Mouse (Mus musculus) layer of hippocampus, postnatal 25 days (tissue): ENCODE data around the gene Usp48. TPM values are rescaled to one million over a fixed set of nuclear protein-coding genes. Genes with fewer than 3 reads are reported as not detected.

Experiments
- DNase-seq, 2 experiments: peaks; one replicate each; pipeline ENCODE4 v3.0.0; 2022; ENCODE audit warnings: mixed read lengths in 2 of 2, low spot score in 1 of 2; ENCODE audit errors: extremely low spot score in 1 of 2
- total RNA-seq, 2 experiments: library from RNA; stranded (reverse); gene quantifications; 2 replicates each; pipeline ENCODE4 v1.2.3; 2021

The Usp48 gene
- total RNA-seq, 2 experiments from 2014 or later, result 105 to 147 TPM

GRCm38 (mm10) chr4:137681408-137682104 is 88.0 kb downstream of the Usp48 start:
- peak; percentile 60 to 67 for DNase-seq

- DNase-seq, result no peak
Observed at GRCm38 (mm10) chr4:137682961-137683453, 89.5 kb downstream of the Usp48 start.

- DNase-seq, result no peak
Observed at GRCm38 (mm10) chr4:137684830-137685343, 91.3 kb downstream of the Usp48 start.

GRCm38 (mm10) chr4:137686303-137686702 is 92.7 kb downstream of the Usp48 start:
- DNase-seq, result no peak

DNA sequence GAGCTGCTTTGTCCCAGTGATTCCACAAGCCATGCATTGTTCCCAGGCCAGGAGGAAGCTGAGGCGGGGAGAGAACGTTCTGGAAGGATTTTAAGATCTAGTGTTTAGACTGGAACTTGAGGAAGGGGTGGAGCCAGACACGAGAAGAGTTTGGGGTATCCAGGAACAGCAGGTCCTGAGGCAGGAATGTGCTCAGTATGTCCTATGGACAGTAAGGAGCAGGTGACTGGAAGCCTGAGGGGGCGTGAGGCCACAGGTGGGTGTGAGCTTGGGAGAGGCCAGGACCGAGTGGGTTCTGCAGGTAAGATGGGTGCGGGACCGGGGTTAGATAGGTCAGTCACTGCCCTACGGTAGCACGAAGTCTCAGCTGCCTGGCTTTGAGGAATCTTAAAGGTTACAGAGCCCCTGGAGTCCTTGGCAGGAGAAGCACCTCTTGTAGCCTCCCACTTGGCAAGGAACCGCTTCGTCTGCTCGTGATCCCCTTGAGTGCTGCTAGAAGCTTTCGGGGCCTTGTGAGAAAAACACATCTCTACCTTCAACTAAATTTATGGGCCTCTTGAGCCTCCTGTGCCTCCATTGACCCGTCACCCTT is 93.8 kb downstream of the Usp48 start:
- no peak for DNase-seq

DNA sequence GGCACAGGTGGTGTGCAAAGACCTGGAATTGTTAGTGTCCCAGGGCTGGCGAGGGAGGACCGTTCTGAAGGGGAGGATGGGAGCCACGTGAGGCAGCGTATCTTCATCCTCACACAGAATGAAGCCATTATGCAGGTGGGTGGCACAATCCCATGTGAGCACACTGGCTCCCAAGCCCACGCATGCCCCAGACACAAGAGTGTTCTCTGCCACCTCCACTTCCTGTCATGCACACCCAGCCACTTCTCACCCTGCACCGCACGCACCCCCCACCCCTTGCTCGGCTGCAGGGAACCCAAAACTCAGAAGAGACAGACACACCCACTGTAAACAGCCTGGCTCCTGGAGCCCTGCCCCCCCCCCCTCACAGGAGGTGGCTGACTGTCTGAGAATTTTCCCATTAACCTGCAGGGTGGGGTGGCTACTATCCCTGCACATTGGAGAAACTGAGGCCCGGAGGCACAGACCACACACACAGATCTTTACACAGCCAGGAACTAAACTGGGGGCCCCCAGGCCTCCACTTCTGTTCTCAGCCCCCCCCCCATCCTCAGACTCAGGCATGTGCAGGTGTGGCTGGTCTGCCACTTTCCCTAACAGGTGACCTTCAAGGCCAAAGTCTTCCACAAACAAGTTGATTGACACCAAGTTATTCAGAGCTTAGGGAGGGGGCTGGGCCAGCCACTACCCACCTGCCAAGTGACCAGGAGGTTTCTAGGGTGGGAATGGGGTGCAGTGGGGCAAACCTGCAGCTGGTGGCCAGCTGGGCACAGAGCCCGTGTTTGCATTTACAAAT is 98.8 kb downstream of the Usp48 start:
- no peak for DNase-seq

DNA sequence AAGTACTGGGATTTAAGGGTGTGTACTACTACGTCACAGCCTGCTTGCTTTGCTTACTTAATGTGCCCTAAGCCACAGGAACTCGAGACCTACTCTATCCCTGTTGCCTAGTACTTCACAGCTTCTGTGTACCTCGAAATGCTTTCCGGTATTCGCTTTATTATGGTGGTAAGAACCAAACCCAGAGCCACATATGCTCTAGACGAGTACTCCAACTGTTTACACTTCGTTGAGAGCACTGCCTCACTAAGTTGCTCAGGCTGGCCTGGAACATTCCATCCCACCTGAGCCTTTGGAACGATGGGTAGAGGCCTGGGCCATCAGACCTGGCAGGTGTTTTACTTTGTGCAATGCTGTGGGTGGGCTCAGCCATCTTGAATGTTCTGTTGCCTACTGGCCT is 101.7 kb downstream of the Usp48 start:
- no peak for DNase-seq

DNA sequence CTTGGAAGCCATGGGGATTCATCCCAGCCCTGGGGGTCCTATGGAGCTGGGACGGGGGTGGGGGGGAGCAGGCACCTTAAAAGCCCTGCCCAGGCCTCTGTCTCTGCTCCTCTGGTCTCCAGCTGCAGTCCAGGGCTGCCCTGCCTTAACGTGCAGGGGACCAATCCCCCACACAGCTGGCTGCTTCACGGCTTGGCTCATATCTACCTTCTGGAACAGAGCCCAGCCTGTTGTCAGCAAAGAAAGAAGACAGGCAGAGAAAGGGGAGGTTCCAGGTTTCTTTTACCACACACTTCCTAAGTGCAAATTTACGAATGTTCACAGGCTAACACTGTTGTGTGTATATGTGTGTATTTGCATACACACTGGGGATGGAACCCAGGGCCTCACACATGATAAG is 102.3 kb downstream of the Usp48 start:
- no peak for DNase-seq

- no peak for DNase-seq
Observed at GRCm38 (mm10) chr4:137697156-137697885, 103.8 kb downstream of the Usp48 start.

- DNase-seq, result no peak
Observed at GRCm38 (mm10) chr4:137698076-137698985, 104.8 kb downstream of the Usp48 start.

GRCm38 (mm10) chr4:137699264-137700211 is 106.0 kb downstream of the Usp48 start:
- no peak for DNase-seq

- DNase-seq, result no peak
Observed at GRCm38 (mm10) chr4:137700960-137701359, 107.4 kb downstream of the Usp48 start.

GRCm38 (mm10) chr4:137703077-137703476 is 109.5 kb downstream of the Usp48 start:
- no peak for DNase-seq

DNA sequence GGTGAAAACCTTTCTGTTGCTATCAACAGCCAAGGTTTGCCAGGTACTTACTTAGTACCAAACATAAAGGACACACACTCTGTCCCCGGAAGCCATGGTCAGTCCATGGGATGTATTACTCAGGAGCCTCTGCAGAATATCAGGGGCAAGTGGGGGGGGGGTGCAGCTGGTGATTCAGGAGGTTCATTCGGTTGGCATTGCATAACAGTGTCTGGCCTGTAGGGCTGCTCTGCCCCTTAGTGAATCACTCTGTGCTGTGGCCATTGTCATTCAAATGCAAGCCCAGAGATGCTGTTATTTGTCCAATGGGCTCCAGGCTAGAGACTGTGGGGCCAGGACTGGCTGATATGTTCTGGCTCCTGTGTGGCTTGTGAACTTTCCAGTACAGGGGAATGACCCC is 111.0 kb downstream of the Usp48 start:
- no peak for DNase-seq

GRCm38 (mm10) chr4:137705379-137705778 is 111.8 kb downstream of the Usp48 start:
- DNase-seq, result no peak

DNA sequence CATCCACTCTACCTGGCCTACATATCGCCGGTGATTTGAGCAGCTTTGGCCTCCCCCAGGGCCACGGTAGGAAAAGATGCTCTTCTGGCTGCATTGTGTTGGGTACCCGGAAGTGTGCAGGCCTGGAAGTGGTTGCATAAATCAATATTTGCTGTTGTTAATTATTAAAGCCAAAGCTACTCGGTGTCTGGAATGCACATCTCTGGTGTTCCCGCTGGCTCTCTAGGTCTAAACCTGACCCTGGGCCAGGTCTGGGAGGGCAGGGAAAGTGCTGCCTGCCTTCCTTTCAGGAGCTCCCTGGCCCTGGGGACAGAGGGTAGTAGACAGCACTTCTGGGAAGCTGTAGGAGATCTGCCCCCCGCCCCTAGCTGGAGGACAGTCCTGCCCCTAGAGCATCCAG is 113.0 kb downstream of the Usp48 start:
- no peak for DNase-seq

GRCm38 (mm10) chr4:137707216-137707990 is 113.8 kb downstream of the Usp48 start:
- peak in 1 of 2 experiments; percentile 69 for DNase-seq
